Mouse (Mus musculus) G1E (cell line): ENCODE measurements at regions not wholly inside any gene's neighbourhood (a gene's known extent, or its start where the extent isn't known, plus 50 kb on each side); places are given as distances from the start of the nearest gene placed in this dataset.

Experiments
- ATAC-seq: 2 replicates; pipeline ENCODE4 v1.8.0; 2016; ENCODE audit warnings: mild to moderate bottlenecking; ENCODE audit not compliant: insufficient number of reproducible peaks, poor library complexity, low FRiP score, severe bottlenecking; ENCODE audit errors: extremely low read depth
- DNase-seq: peaks from one replicate; pipeline ENCODE4 v3.0.0; 2012; ENCODE audit warnings: low spot score
- H3K27me3 ChIP-seq: 2 replicates; pipeline ENCODE4 v1.6.1; 2012; ENCODE audit warnings: mild to moderate bottlenecking, low read length, inconsistent platforms; ENCODE audit not compliant: insufficient read depth
- H3K36me3 ChIP-seq: replicated peaks from 2 replicates; pipeline ENCODE3; 2012; ENCODE audit warnings: mild to moderate bottlenecking, inconsistent platforms
- H3K4me1 ChIP-seq: 2 replicates; pipeline ENCODE4 v1.6.1; 2012; ENCODE audit warnings: low read depth, low read length, inconsistent platforms, mixed read lengths; ENCODE audit not compliant: insufficient read depth
- H3K4me3 ChIP-seq: 2 replicates; pipeline ENCODE4 v1.5.1; 2012; ENCODE audit warnings: low read depth, mild to moderate bottlenecking, inconsistent platforms, low read length, moderate library complexity, mixed read lengths
- H3K9me3 ChIP-seq: replicated peaks from 2 replicates; pipeline ENCODE4 v1.6.1; 2012; ENCODE audit warnings: inconsistent platforms
- CTCF ChIP-seq: IDR thresholded peaks from 2 replicates; pipeline ENCODE4 v1.5.1; 2012; ENCODE audit warnings: low read depth, low read length, inconsistent platforms, mixed read lengths
- GATA1 ChIP-seq: IDR thresholded peaks from 2 replicates; pipeline ENCODE4 v1.6.1; 2012; ENCODE audit warnings: borderline replicate concordance, low read length, inconsistent platforms, mixed read lengths
- GATA2 ChIP-seq: IDR thresholded peaks from 2 replicates; pipeline ENCODE4 v1.6.1; 2012; ENCODE audit warnings: low read depth, low read length, inconsistent platforms, borderline replicate concordance
- POLR2AphosphoS5 ChIP-seq: IDR thresholded peaks from 2 replicates; pipeline ENCODE4 v1.6.1; 2012; ENCODE audit warnings: low read depth, low read length, inconsistent platforms; ENCODE audit not compliant: insufficient replicate concordance
- TAL1 ChIP-seq: conservative IDR thresholded peaks from 2 replicates; pipeline ENCODE4 v1.6.1; 2012; ENCODE audit warnings: low read depth, low read length, inconsistent platforms, mixed read lengths

- Histone ChIP-seq H3K9me3 (no peaks in the 10 kb centered on the region), H3K36me3 (no peaks in the 10 kb centered on the region), H3K27me3 (no peaks in the 10 kb centered on the region), H3K4me3 (no peak overlapping the region), H3K4me1 (no peaks in the 10 kb centered on the region)
- TF ChIP-seq CTCF = no peak
- TF ChIP-seq TAL1 = no peak
- ATAC-seq (no peak), DNase-seq (no peak)
Observed at GRCm38 (mm10) chr15:61551206-61551605, 628.4 kb upstream of the A1bg start.

- Histone ChIP-seq H3K4me3 (no peak overlapping the region), H3K4me1 (no peaks in the 10 kb centered on the region), H3K36me3 (no peaks in the 10 kb centered on the region), H3K9me3 (no peaks in the 10 kb centered on the region), H3K27me3 (no peaks in the 10 kb centered on the region)
- DNase-seq (no peak), ATAC-seq (no peak)
- no peak for TF ChIP-seq GATA2
- no peak for TF ChIP-seq POLR2AphosphoS5
- TF ChIP-seq GATA1 = no peak
- no peak for TF ChIP-seq CTCF
- no peak for TF ChIP-seq TAL1
Observed at GRCm38 (mm10) chr15:61548400-61548799, 625.6 kb upstream of the A1bg start.

GRCm38 (mm10) chr15:61546608-61547007, 623.8 kb upstream of the A1bg start:
- Histone ChIP-seq H3K4me1 (no peaks in the 10 kb centered on the region), H3K4me3 (no peak overlapping the region), H3K36me3 (no peaks in the 10 kb centered on the region), H3K9me3 (no peaks in the 10 kb centered on the region), H3K27me3 (no peaks in the 10 kb centered on the region)
- no peak for DNase-seq
- TF ChIP-seq GATA1 (no peak), POLR2AphosphoS5 (no peak), GATA2 (no peak), CTCF (no peak), TAL1 (no peak)
- ATAC-seq = no peak

GRCm38 (mm10) chr15:61544074-61544473, 621.3 kb upstream of the A1bg start:
- ATAC-seq = no peak
- Histone ChIP-seq H3K4me3 (no peak overlapping the region), H3K27me3 (no peaks in the 10 kb centered on the region), H3K4me1 (peaks cover 7% of the 10 kb centered on the region), H3K36me3 (no peaks in the 10 kb centered on the region), H3K9me3 (no peaks in the 10 kb centered on the region)
- TF ChIP-seq TAL1 = no peak
- TF ChIP-seq POLR2AphosphoS5 = no peak
- TF ChIP-seq CTCF = no peak
- TF ChIP-seq GATA1 = no peak
- no peak for TF ChIP-seq GATA2
- no peak for DNase-seq

- ATAC-seq (no peak), DNase-seq (no peak)
- Histone ChIP-seq H3K4me1 (peaks cover 7% of the 10 kb centered on the region), H3K4me3 (no peak overlapping the region), H3K27me3 (no peaks in the 10 kb centered on the region), H3K36me3 (no peaks in the 10 kb centered on the region), H3K9me3 (no peaks in the 10 kb centered on the region)
- TF ChIP-seq CTCF (no peak), GATA1 (no peak), TAL1 (no peak), POLR2AphosphoS5 (no peak), GATA2 (no peak)
Observed at GRCm38 (mm10) chr15:61541643-61542042, 618.8 kb upstream of the A1bg start.

- no peak overlapping the region; the same call in 1 of the 2 replicates for H3K4me3 ChIP-seq
- no peaks in the 10 kb centered on the region for H3K36me3 ChIP-seq
- DNase-seq = peak; percentile 13
- H3K9me3 ChIP-seq = no peaks in the 10 kb centered on the region
- peak; percentile 87 for ATAC-seq
- peaks cover 7% of the 10 kb centered on the region for H3K4me1 ChIP-seq
- no peaks in the 10 kb centered on the region for H3K27me3 ChIP-seq
- TF ChIP-seq POLR2AphosphoS5 (no peak), GATA2 (no peak), TAL1 (no peak), GATA1 (no peak), CTCF (no peak)
Observed at GRCm38 (mm10) chr15:61540753-61541421, 618.1 kb upstream of the A1bg start.

GRCm38 (mm10) chr15:61538930-61539329, 616.1 kb upstream of the A1bg start:
- TF ChIP-seq CTCF = no peak
- TF ChIP-seq TAL1 = no peak
- TF ChIP-seq GATA1 = no peak
- TF ChIP-seq POLR2AphosphoS5 = no peak
- TF ChIP-seq GATA2 = no peak
- Histone ChIP-seq H3K9me3 (no peaks in the 10 kb centered on the region), H3K4me1 (peaks cover 7% of the 10 kb centered on the region), H3K27me3 (no peaks in the 10 kb centered on the region), H3K36me3 (no peaks in the 10 kb centered on the region), H3K4me3 (no peak overlapping the region)
- no peak for DNase-seq
- no peak for ATAC-seq
